22 mouse cellular contexts compared by ENCODE assay signal in the genomic region with DNA sequence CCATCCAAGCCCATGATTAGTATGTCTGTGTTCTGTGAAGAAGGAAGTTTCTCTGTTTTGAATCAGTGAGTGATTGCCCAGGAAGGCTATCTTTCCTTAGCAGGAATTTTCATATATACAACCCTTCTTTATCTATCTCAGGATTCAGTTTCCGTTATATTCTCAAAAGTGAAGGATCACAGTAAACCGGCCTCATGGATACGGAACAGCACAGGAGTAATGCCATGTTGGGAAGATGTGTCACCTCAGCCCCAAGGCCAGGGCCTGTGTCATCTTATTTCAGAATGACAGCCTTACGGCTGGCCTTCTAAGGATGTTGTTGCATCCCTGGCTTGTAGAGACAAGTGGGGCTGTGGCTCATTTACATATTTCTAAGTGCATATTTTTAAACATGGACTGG.
DNase-seq lines count a peak whose midpoint lies in the region; TF ChIP-seq lines count a peak whose summit lies in the region.
"Had no signal": no experiment of that assay in that cellular context is flagged by ENCODE, and none has a peak within 500 bp of the region (broad histone marks: within the 10 kb centered on the region; RNA-seq: fewer than 3 reads in every experiment).

No protein-coding gene starts in this region.

- no peak for TF ChIP-seq CTCF in lung, adult 2 months (IDR thresholded peaks at IDR 0.05; ENCODE audit: insufficient read depth, low read length)

- no peak overlapping the region for H3K4me3 ChIP-seq in lung, adult 2 months (replicated peaks; ENCODE audit: extremely low read depth, low read depth, low read length)
- H3K4me3 ChIP-seq: embryonic facial prominence, embryonic 12.5 days; embryonic facial prominence, embryonic 15.5 days; gastrocnemius, adult 2 months; heart, adult 2 months; heart, embryonic 10.5 days; heart, embryonic 13.5 days; hindbrain, embryonic 12.5 days; hindbrain, embryonic 15.5 days had no signal

- peak; percentile 23 to 54 for DNase-seq in adrenal gland, adult (ENCODE audit: inconsistent age in 2 of 2, low spot score in 1 of 2)
- DNase-seq in adrenal gland, postnatal 10 days: no peak
- DNase-seq in adrenal gland, postnatal 25 days: peak; percentile 10
- no peak for DNase-seq in adrenal gland, adult 8-10 months
- peak; percentile 5 for DNase-seq in lung, postnatal 10 days
- no peak for DNase-seq in lung, adult 2 months
- peak; percentile 14 for DNase-seq in lung, postnatal 36 days
- DNase-seq in kidney, postnatal 14 days: no peak
- DNase-seq: cerebellum, adult 18-20 months; cerebellum, adult 9-10 months; cerebellum, postnatal 14 days; forebrain, postnatal 0 days; gastrocnemius, adult 2 months; gastrocnemius, postnatal 14 days; heart, adult 2 months; heart, postnatal 14 days had no signal

- WGBS in lung, adult 2 months: 58% methylated on average over 4 of the region's 4 CpGs

- TF ChIP-seq POLR2A in lung, adult 2 months (IDR thresholded peaks at IDR 0.05; ENCODE audit: borderline replicate concordance, extremely low read depth, low read depth, low read length): no peak

- H3K4me1 ChIP-seq in lung, adult 2 months (ENCODE audit: control insufficient read depth, insufficient read depth, low read length): peaks cover 7% of the 10 kb centered on the region
- H3K4me1 ChIP-seq: embryonic facial prominence, embryonic 12.5 days; heart, embryonic 10.5 days; heart, embryonic 13.5 days; hindbrain, embryonic 12.5 days; hindbrain, embryonic 15.5 days had no signal

Comparison
In these comparisons a context has a peak if more than half of its experiments do, and no peak if none do; other contexts are left out.
1. DNase-seq: peak in adrenal gland, adult (2 of 2), adrenal gland, postnatal 25 days (single experiment), lung, postnatal 10 days (single experiment) and lung, postnatal 36 days (single experiment); none in adrenal gland, postnatal 10 days (single experiment), adrenal gland, adult 8-10 months (single experiment), lung, adult 2 months (single experiment) and kidney, postnatal 14 days (single experiment).